Mouse (Mus musculus) thymus, adult 2 months (tissue): ENCODE data around the gene Gm9913.

ENCODE experiments used
- CTCF ChIP-seq: fragments of 200-500 bp; IDR thresholded peaks from 2 replicates; pipeline ENCODE4 v1.5.1; 2012; ENCODE audit warnings: mild to moderate bottlenecking, control low read depth, low read length, moderate library complexity, borderline replicate concordance; ENCODE audit not compliant: control insufficient read depth, poor library complexity, insufficient read depth; ENCODE audit errors: extremely low read depth
- POLR2A ChIP-seq: fragments of 200-500 bp; IDR thresholded peaks from 2 replicates; pipeline ENCODE4 v1.6.1; 2012; ENCODE audit warnings: mild to moderate bottlenecking, low read length, control low read depth, moderate library complexity; ENCODE audit not compliant: control insufficient read depth, poor library complexity, insufficient read depth; ENCODE audit errors: extremely low read depth

DNA sequence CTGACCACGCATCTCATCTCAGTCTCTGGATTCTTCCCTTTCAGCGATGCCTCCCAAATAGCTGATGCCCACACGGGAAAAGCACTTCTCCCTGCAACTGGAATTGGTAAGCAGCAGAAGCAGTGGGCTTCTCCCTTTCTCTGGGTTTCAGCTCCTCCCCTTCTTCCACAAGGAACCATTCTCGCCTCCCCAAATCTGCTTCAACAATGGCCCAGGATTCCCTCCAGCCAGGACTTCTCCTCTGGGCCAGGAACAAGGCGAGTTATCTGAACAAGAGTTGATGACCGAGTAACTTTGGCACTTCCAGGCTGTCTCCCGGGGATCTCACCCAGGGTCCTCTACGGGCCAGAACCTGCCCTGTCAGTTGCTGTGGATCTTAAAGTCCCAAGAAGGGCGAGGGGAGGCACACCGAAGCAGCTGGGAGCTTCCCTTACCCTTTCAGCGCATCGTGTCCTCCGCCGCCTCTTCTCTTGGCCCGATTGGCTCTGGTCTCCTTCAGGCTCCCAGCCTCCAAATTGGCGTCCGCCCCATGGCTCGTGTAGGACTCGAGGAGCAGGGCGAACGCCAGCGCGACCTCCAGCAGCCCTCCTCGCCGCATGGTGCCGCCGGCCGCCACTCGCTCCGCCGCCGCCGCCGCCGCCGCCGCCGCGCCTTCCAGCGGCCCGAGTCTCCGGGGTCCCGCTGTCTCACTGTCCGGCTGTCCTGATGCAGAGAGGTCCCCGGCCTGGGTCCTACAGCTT, at the start of gene Gm9913:
- TF ChIP-seq POLR2A: no peak
- no peak for TF ChIP-seq CTCF
